ENCODE assay signal across 37 mouse cellular contexts in genomic region chr13:21467336-21467735, GRCm38 (mm10). TPM values are rescaled to one million over a fixed set of nuclear protein-coding genes. Genes with fewer than 3 reads are reported as not detected.
A peak's percentile ranks its signal among the peaks of the same experiment; 100 is the strongest.
DNase-seq lines count a peak whose midpoint lies in the region; ATAC-seq lines count a peak whose summit lies in the region.
"Had no signal": no experiment of that assay in that cellular context is flagged by ENCODE, and none has a peak within 500 bp of the region (broad histone marks: within the 10 kb centered on the region; RNA-seq: fewer than 3 reads in every experiment).

No protein-coding gene starts in this region.

- peaks cover 5% of the 10 kb centered on the region; the same call in 1 of the 2 replicates for H3K27me3 ChIP-seq in embryonic facial prominence, embryonic 14.5 days (replicated peaks; ENCODE audit: control insufficient read depth, insufficient read depth, low read length)
- peaks cover 32% of the 10 kb centered on the region for H3K27me3 ChIP-seq in embryonic facial prominence, embryonic 10.5 days (replicated peaks; ENCODE audit: low read depth, poor library complexity, severe bottlenecking)
- no peaks in the 10 kb centered on the region for H3K27me3 ChIP-seq in heart, embryonic 10.5 days (ENCODE audit: insufficient read depth, poor library complexity, severe bottlenecking)
- H3K27me3 ChIP-seq in liver, embryonic 12.5 days (replicated peaks), result peaks cover 30% of the 10 kb centered on the region
- H3K27me3 ChIP-seq in liver, embryonic 11.5 days (replicated peaks; ENCODE audit: control insufficient read depth, insufficient read depth, low read length), result peaks cover 8% of the 10 kb centered on the region; the same call in 1 of the 2 replicates
- H3K27me3 ChIP-seq in neural tube, embryonic 12.5 days (replicated peaks), result no peaks in the 10 kb centered on the region
- H3K27me3 ChIP-seq: heart, embryonic 15.5 days; limb, embryonic 15.5 days had no signal

- H3K4me2 ChIP-seq in embryonic facial prominence, embryonic 14.5 days (ENCODE audit: low read depth, low read length), result peak overlapping the region; percentile 92; the same call in 1 of the 2 replicates
- peak overlapping the region; percentile 96 for H3K4me2 ChIP-seq in liver, embryonic 12.5 days
- H3K4me2 ChIP-seq in liver, embryonic 11.5 days, result no peak overlapping the region
- H3K4me2 ChIP-seq in neural tube, embryonic 12.5 days (replicated peaks), result peak overlapping the region; percentile 88; the same call in 1 of the 2 replicates

- no peak for ATAC-seq in embryonic facial prominence, embryonic 14.5 days (ENCODE audit: low read depth)
- ATAC-seq in liver, embryonic 12.5 days, result no peak
- ATAC-seq in liver, embryonic 11.5 days (replicated peaks; ENCODE audit: low FRiP score), result no peak
- no peak for ATAC-seq in neural tube, embryonic 12.5 days (ENCODE audit: low FRiP score, low read depth)

- no peak overlapping the region for H3K4me3 ChIP-seq in embryonic facial prominence, embryonic 14.5 days (ENCODE audit: low read depth, low read length)
- H3K4me3 ChIP-seq in embryonic facial prominence, embryonic 10.5 days, result no peak overlapping the region
- H3K4me3 ChIP-seq in heart, embryonic 10.5 days, result 0 out of 2 replicates have a peak overlapping the region, but pooled peaks have one; percentile 75
- H3K4me3 ChIP-seq in liver, embryonic 12.5 days, result no peak overlapping the region
- no peak overlapping the region for H3K4me3 ChIP-seq in liver, embryonic 11.5 days (ENCODE audit: low read depth, low read length)
- no peak overlapping the region for H3K4me3 ChIP-seq in neural tube, embryonic 12.5 days
- H3K4me3 ChIP-seq: myocyte had no signal

- 83% methylated on average over 10 of the region's 10 CpGs for WGBS in embryonic facial prominence, embryonic 14.5 days
- 87% methylated on average over 10 of the region's 10 CpGs for WGBS in embryonic facial prominence, embryonic 10.5 days
- 84% methylated on average over 10 of the region's 10 CpGs for WGBS in heart, embryonic 10.5 days
- 75% methylated on average over 10 of the region's 10 CpGs for WGBS in liver, embryonic 12.5 days (ENCODE audit: insufficient replicate concordance)
- 78% methylated on average over 10 of the region's 10 CpGs for WGBS in liver, embryonic 11.5 days
- 85% methylated on average over 10 of the region's 10 CpGs for WGBS in neural tube, embryonic 12.5 days

- no peak overlapping the region for H3K27ac ChIP-seq in embryonic facial prominence, embryonic 14.5 days (replicated peaks; ENCODE audit: low read depth, low read length)
- H3K27ac ChIP-seq in embryonic facial prominence, embryonic 10.5 days (replicated peaks), result no peak overlapping the region
- H3K27ac ChIP-seq in heart, embryonic 10.5 days, result no peak overlapping the region
- H3K27ac ChIP-seq in liver, embryonic 12.5 days, result no peak overlapping the region
- H3K27ac ChIP-seq in liver, embryonic 11.5 days (ENCODE audit: low read depth, low read length), result no peak overlapping the region
- H3K27ac ChIP-seq in neural tube, embryonic 12.5 days, result no peak overlapping the region
- H3K27ac ChIP-seq: embryonic facial prominence, embryonic 12.5 days; limb, embryonic 15.5 days; macrophage had no signal

- no peak overlapping the region for H3K9ac ChIP-seq in embryonic facial prominence, embryonic 14.5 days (ENCODE audit: low read depth, low read length)
- no peak overlapping the region for H3K9ac ChIP-seq in liver, embryonic 12.5 days
- H3K9ac ChIP-seq in liver, embryonic 11.5 days (ENCODE audit: low read depth, low read length), result no peak overlapping the region
- no peak overlapping the region for H3K9ac ChIP-seq in neural tube, embryonic 12.5 days

- H3K4me1 ChIP-seq in embryonic facial prominence, embryonic 14.5 days (ENCODE audit: control insufficient read depth, insufficient read depth, low read length), result no peaks in the 10 kb centered on the region
- peaks cover 10% of the 10 kb centered on the region; the same call in 1 of the 2 replicates for H3K4me1 ChIP-seq in embryonic facial prominence, embryonic 10.5 days
- H3K4me1 ChIP-seq in heart, embryonic 10.5 days, result peaks cover 5% of the 10 kb centered on the region; the same call in 1 of the 2 replicates
- peaks cover 21% of the 10 kb centered on the region for H3K4me1 ChIP-seq in liver, embryonic 12.5 days
- peaks cover 5% of the 10 kb centered on the region for H3K4me1 ChIP-seq in liver, embryonic 11.5 days (replicated peaks; ENCODE audit: control insufficient read depth, insufficient read depth, low read length)
- no peaks in the 10 kb centered on the region for H3K4me1 ChIP-seq in neural tube, embryonic 12.5 days
- H3K4me1 ChIP-seq: embryonic facial prominence, embryonic 12.5 days; stomach, embryonic 15.5 days had no signal

- DNase-seq in embryonic facial prominence, embryonic 14.5 days (ENCODE audit: low spot score), result no peak
- no peak for DNase-seq in embryonic facial prominence, embryonic 10.5 days (ENCODE audit: low spot score)
- peak; percentile 53 for DNase-seq in heart, embryonic 10.5 days (ENCODE audit: low spot score)
- DNase-seq in heart, adult 9 months (ENCODE audit: low spot score in 2 of 2), result no peak
- DNase-seq in liver, embryonic 11.5 days (ENCODE audit: low spot score), result no peak
- no peak for DNase-seq in neural tube, embryonic 10.5 days (ENCODE audit: extremely low spot score, low spot score)
- DNase-seq: adrenal gland, postnatal 10 days; cerebellum, adult 11 months; cerebellum, adult 9-10 months; cerebellum, postnatal 36 days; gastrocnemius, adult 2 months; heart, adult 2 months; heart, postnatal 4 days; kidney, adult 9 months; kidney, postnatal 10 days; layer of hippocampus, adult 9-11 months; lung, adult 2 months; lung, postnatal 10 days; right cerebral cortex, postnatal 25 days; thymus, adult 18-20 months; thymus, postnatal 25 days had no signal

- H3K9me3 ChIP-seq in embryonic facial prominence, embryonic 14.5 days (ENCODE audit: control insufficient read depth, low read length), result no peaks in the 10 kb centered on the region
- H3K9me3 ChIP-seq in embryonic facial prominence, embryonic 10.5 days, result no peaks in the 10 kb centered on the region
- H3K9me3 ChIP-seq in heart, embryonic 10.5 days, result no peaks in the 10 kb centered on the region
- H3K9me3 ChIP-seq in liver, embryonic 12.5 days (replicated peaks), result no peaks in the 10 kb centered on the region
- H3K9me3 ChIP-seq in liver, embryonic 11.5 days (ENCODE audit: control insufficient read depth, low read length), result no peaks in the 10 kb centered on the region
- no peaks in the 10 kb centered on the region for H3K9me3 ChIP-seq in neural tube, embryonic 12.5 days
- H3K9me3 ChIP-seq: embryonic facial prominence, embryonic 12.5 days; G1E; heart, embryonic 15.5 days; limb, embryonic 10.5 days; limb, embryonic 15.5 days; stomach, embryonic 15.5 days had no signal

- H3K36me3 ChIP-seq in embryonic facial prominence, embryonic 14.5 days (ENCODE audit: control insufficient read depth, insufficient read depth, low read length), result no peaks in the 10 kb centered on the region
- H3K36me3 ChIP-seq in embryonic facial prominence, embryonic 10.5 days (replicated peaks), result no peaks in the 10 kb centered on the region
- H3K36me3 ChIP-seq in heart, embryonic 10.5 days, result no peaks in the 10 kb centered on the region
- no peaks in the 10 kb centered on the region for H3K36me3 ChIP-seq in liver, embryonic 12.5 days
- no peaks in the 10 kb centered on the region for H3K36me3 ChIP-seq in liver, embryonic 11.5 days (ENCODE audit: control insufficient read depth, insufficient read depth, low read length)
- no peaks in the 10 kb centered on the region for H3K36me3 ChIP-seq in neural tube, embryonic 12.5 days
- H3K36me3 ChIP-seq: embryonic facial prominence, embryonic 12.5 days; G1E; heart, embryonic 15.5 days; limb, embryonic 10.5 days; limb, embryonic 15.5 days; stomach, embryonic 15.5 days had no signal

RNA-seq across cellular contexts. Expression of gene Nkapl, which starts 1.0 kb away (rescaled TPM):
- polyA plus RNA-seq in embryonic facial prominence, embryonic 14.5 days (2014; fragmentation: Nextera tagmentation; extraction: Ambion mirVana), result 2.7 and 2.9 TPM in 2 replicates
- 1.3 and 2.0 TPM in 2 replicates for polyA plus RNA-seq in embryonic facial prominence, embryonic 10.5 days (2016; fragmentation: Nextera tagmentation; extraction: Ambion mirVana)
- polyA plus RNA-seq in heart, embryonic 10.5 days (2016; fragmentation: Nextera tagmentation; extraction: Ambion mirVana), result 2.0 and 2.4 TPM in 2 replicates
- 0.43 and 0.78 TPM in 2 replicates for polyA plus RNA-seq in liver, embryonic 12.5 days (2016; fragmentation: Nextera tagmentation; extraction: Ambion mirVana)
- polyA plus RNA-seq in liver, embryonic 11.5 days (2014; fragmentation: Nextera tagmentation; extraction: Ambion mirVana), result 1.1 and 1.5 TPM in 2 replicates
- 2.2 and 2.5 TPM in 2 replicates for polyA plus RNA-seq in neural tube, embryonic 12.5 days (2016; fragmentation: Nextera tagmentation; extraction: Ambion mirVana)
- polyA plus RNA-seq: large intestine, adult 2 months had no signal

RNA-seq across cellular contexts. Expression of gene Zkscan4, which starts 11.4 kb away (rescaled TPM):
- 3.3 and 3.4 TPM in 2 replicates for polyA plus RNA-seq in embryonic facial prominence, embryonic 14.5 days (2014; fragmentation: Nextera tagmentation; extraction: Ambion mirVana)
- polyA plus RNA-seq in embryonic facial prominence, embryonic 10.5 days (2016; fragmentation: Nextera tagmentation; extraction: Ambion mirVana), result 3.0 and 3.5 TPM in 2 replicates
- 2.0 and 2.1 TPM in 2 replicates for polyA plus RNA-seq in heart, embryonic 10.5 days (2016; fragmentation: Nextera tagmentation; extraction: Ambion mirVana)
- 0.62 and 0.78 TPM in 2 replicates for polyA plus RNA-seq in liver, embryonic 12.5 days (2016; fragmentation: Nextera tagmentation; extraction: Ambion mirVana)
- polyA plus RNA-seq in liver, embryonic 11.5 days (2014; fragmentation: Nextera tagmentation; extraction: Ambion mirVana), result 0.90 and 1.1 TPM in 2 replicates
- polyA plus RNA-seq in neural tube, embryonic 12.5 days (2016; fragmentation: Nextera tagmentation; extraction: Ambion mirVana), result 6.0 and 6.2 TPM in 2 replicates
- polyA plus RNA-seq: C2C12, G1E, myocyte had no signal

RNA-seq across cellular contexts. Expression of gene Gm10065, which starts 11.9 kb away (rescaled TPM):
- not detected in 2 replicates for polyA plus RNA-seq in embryonic facial prominence, embryonic 14.5 days (2014; fragmentation: Nextera tagmentation; extraction: Ambion mirVana)
- polyA plus RNA-seq in embryonic facial prominence, embryonic 10.5 days (2016; fragmentation: Nextera tagmentation; extraction: Ambion mirVana), result not detected in 2 replicates
- polyA plus RNA-seq in heart, embryonic 10.5 days (2016; fragmentation: Nextera tagmentation; extraction: Ambion mirVana), result not detected in 2 replicates
- polyA plus RNA-seq in liver, embryonic 12.5 days (2016; fragmentation: Nextera tagmentation; extraction: Ambion mirVana), result not detected in 2 replicates
- polyA plus RNA-seq in liver, embryonic 11.5 days (2014; fragmentation: Nextera tagmentation; extraction: Ambion mirVana), result not detected in 2 replicates
- polyA plus RNA-seq in neural tube, embryonic 12.5 days (2016; fragmentation: Nextera tagmentation; extraction: Ambion mirVana), result not detected in 2 replicates
- polyA plus RNA-seq: C2C12; embryonic facial prominence, embryonic 12.5 days; forebrain, embryonic 14.5 days; G1E; heart, adult 2 months; heart, embryonic 15.5 days; intestine, postnatal 0 days; large intestine, adult 2 months; limb, embryonic 10.5 days; limb, embryonic 15.5 days; lung, adult 2 months; macrophage; midbrain, embryonic 16.5 days; myocyte; Patski; stomach, embryonic 15.5 days had no signal

RNA-seq across cellular contexts. Expression of gene Zscan26, which starts 13.8 kb away (rescaled TPM):
- polyA plus RNA-seq in embryonic facial prominence, embryonic 14.5 days (2014; fragmentation: Nextera tagmentation; extraction: Ambion mirVana), result 14.1 and 14.9 TPM in 2 replicates
- polyA plus RNA-seq in embryonic facial prominence, embryonic 10.5 days (2016; fragmentation: Nextera tagmentation; extraction: Ambion mirVana), result 29.4 and 29.9 TPM in 2 replicates
- polyA plus RNA-seq in heart, embryonic 10.5 days (2016; fragmentation: Nextera tagmentation; extraction: Ambion mirVana), result 22.7 and 27.5 TPM in 2 replicates
- 9.1 and 10.4 TPM in 2 replicates for polyA plus RNA-seq in liver, embryonic 12.5 days (2016; fragmentation: Nextera tagmentation; extraction: Ambion mirVana)
- 13.5 and 16.6 TPM in 2 replicates for polyA plus RNA-seq in liver, embryonic 11.5 days (2014; fragmentation: Nextera tagmentation; extraction: Ambion mirVana)
- polyA plus RNA-seq in neural tube, embryonic 12.5 days (2016; fragmentation: Nextera tagmentation; extraction: Ambion mirVana), result 22.9 and 26.7 TPM in 2 replicates

RNA-seq across cellular contexts. Expression of gene Pgbd1, which starts 26.5 kb away (rescaled TPM):
- 2.3 and 2.5 TPM in 2 replicates for polyA plus RNA-seq in embryonic facial prominence, embryonic 14.5 days (2014; fragmentation: Nextera tagmentation; extraction: Ambion mirVana)
- polyA plus RNA-seq in embryonic facial prominence, embryonic 10.5 days (2016; fragmentation: Nextera tagmentation; extraction: Ambion mirVana), result 4.2 and 4.9 TPM in 2 replicates
- 2.5 and 2.9 TPM in 2 replicates for polyA plus RNA-seq in heart, embryonic 10.5 days (2016; fragmentation: Nextera tagmentation; extraction: Ambion mirVana)
- polyA plus RNA-seq in liver, embryonic 12.5 days (2016; fragmentation: Nextera tagmentation; extraction: Ambion mirVana), result 1.6 and 2.1 TPM in 2 replicates
- polyA plus RNA-seq in liver, embryonic 11.5 days (2014; fragmentation: Nextera tagmentation; extraction: Ambion mirVana), result 2.4 and 2.8 TPM in 2 replicates
- 4.2 and 4.5 TPM in 2 replicates for polyA plus RNA-seq in neural tube, embryonic 12.5 days (2016; fragmentation: Nextera tagmentation; extraction: Ambion mirVana)
- polyA plus RNA-seq: macrophage had no signal
